Mouse (Mus musculus): ENCODE results near the gene Ncan. TPM values are rescaled to one million over a fixed set of nuclear protein-coding genes. Genes with fewer than 3 reads are reported as not detected.

Ncan gene
- polyA plus RNA-seq, 1 experiment: not detected

DNA sequence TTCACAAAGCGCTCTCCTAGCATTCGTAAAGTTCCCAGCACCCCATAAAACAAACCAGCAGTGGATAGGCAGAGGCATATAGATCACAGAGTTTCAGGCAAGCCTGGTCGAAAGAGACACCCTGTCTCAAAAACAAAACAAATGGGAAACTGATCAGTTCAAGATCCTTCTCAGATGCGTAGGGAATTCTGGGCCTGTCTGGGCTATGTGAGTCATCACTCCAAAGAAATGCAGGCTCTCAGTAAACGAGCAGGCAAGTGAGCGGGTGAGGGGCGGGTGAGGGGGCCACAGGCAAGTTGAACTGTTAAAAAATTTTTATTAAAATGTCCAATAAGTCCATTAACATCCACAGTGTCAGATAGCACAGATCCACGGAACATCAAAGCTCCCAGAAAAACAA, 27.9 kb downstream of the Ncan start:
- H3K36me3 ChIP-seq (ENCODE audit: control insufficient read depth): no peaks in the 10 kb centered on the region
- H3K27me3 ChIP-seq (ENCODE audit: control insufficient read depth): peaks cover 29% of the 10 kb centered on the region
- H3K4me1 ChIP-seq (ENCODE audit: control insufficient read depth): no peaks in the 10 kb centered on the region
- no peak for TF ChIP-seq GATA1 (IDR thresholded peaks at IDR 0.05; ENCODE audit: low read length)
- TF ChIP-seq TAL1 (IDR thresholded peaks at IDR 0.05; ENCODE audit: low read length): no peak
- no peaks in the 10 kb centered on the region for H3K9me3 ChIP-seq (ENCODE audit: control insufficient read depth, low read length)
- no peak overlapping the region for H3K4me3 ChIP-seq (replicated peaks)

DNA sequence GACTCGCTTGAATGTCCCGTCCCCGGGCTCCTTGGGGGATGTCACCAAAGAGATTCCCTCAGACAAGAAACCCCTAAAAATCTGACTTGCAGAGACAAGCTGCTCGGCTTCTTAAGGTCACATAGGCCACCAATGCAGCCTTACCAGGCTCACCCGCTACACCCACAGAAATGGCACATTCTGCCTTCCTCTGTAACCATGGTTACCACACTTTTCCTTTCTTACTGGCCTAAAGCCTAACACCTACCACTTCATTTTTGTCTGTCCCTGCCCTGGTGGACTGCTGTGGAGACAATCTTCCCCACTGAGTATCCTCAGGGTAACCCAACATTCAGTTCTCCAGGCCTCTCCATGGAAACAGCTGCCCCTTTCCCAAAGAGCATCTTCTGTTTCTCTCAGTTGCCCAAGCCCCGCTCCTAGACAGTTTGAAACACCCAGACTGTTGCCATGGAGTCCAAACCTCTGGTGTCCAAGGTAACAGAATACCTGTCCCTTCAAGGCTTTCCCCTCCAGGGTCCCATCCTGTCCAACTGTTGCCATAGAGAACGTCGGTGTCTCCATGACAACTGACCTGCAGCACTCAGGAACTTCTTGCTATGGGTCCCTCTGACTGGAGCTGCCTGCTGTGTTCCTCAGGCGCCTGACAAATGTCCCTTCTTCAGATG, 31.2 kb downstream of the Ncan start:
- H3K27me3 ChIP-seq (ENCODE audit: control insufficient read depth): peaks cover 62% of the 10 kb centered on the region
- TF ChIP-seq GATA1 (IDR thresholded peaks at IDR 0.05; ENCODE audit: low read length): no peak
- no peak for TF ChIP-seq TAL1 (IDR thresholded peaks at IDR 0.05; ENCODE audit: low read length)
- H3K4me3 ChIP-seq (replicated peaks): no peak overlapping the region
- H3K9me3 ChIP-seq (ENCODE audit: control insufficient read depth, low read length): no peaks in the 10 kb centered on the region
- no peaks in the 10 kb centered on the region for H3K4me1 ChIP-seq (ENCODE audit: control insufficient read depth)
- no peaks in the 10 kb centered on the region for H3K36me3 ChIP-seq (ENCODE audit: control insufficient read depth)

DNA sequence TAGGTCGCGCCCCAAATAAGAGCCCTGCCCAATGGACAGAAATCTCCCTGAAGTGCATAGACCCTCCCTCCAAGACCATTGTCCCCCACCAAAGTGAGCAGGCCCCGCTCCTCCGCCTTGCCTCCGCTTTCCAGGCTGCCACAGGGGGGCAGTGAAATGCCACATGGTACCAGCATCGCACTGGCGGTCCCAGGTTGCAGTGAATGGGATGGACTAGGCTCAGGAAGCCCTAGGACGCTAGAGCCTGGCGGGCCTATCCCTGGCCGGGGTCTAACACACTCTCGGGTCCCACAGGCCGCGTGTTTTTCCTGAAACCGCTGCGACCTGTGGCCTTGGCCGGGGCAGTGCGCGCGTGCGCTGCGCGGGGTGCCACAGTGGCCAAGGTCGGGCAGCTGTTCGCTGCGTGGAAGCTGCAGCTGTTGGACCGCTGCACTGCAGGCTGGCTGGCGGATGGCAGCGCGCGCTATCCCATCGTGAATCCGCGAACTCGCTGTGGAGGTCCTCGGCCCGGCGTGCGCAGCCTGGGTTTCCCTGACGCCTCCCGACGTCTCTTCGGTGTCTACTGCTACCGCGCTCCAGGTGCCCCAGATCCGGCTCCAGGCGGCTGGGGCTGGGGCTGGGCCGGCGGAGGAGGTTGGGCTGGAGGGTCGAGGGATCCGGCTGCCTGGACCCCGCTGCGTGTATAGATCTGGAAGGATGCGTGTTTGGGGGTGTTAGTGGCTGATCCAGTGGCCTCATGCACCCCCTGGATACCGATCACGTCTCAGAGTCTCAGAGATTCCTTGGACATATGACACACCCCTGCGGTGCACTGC, 32.6 kb downstream of the Ncan start:
- H3K4me3 ChIP-seq (replicated peaks): no peak overlapping the region
- TF ChIP-seq TAL1 (IDR thresholded peaks at IDR 0.05; ENCODE audit: low read length): no peak
- TF ChIP-seq GATA1 (IDR thresholded peaks at IDR 0.05; ENCODE audit: low read length): no peak
- H3K36me3 ChIP-seq (ENCODE audit: control insufficient read depth): no peaks in the 10 kb centered on the region
- H3K27me3 ChIP-seq (ENCODE audit: control insufficient read depth): peaks cover 76% of the 10 kb centered on the region
- H3K4me1 ChIP-seq (ENCODE audit: control insufficient read depth): no peaks in the 10 kb centered on the region
- no peaks in the 10 kb centered on the region; the same call in 1 of the 2 replicates for H3K9me3 ChIP-seq (ENCODE audit: control insufficient read depth, low read length)

DNA sequence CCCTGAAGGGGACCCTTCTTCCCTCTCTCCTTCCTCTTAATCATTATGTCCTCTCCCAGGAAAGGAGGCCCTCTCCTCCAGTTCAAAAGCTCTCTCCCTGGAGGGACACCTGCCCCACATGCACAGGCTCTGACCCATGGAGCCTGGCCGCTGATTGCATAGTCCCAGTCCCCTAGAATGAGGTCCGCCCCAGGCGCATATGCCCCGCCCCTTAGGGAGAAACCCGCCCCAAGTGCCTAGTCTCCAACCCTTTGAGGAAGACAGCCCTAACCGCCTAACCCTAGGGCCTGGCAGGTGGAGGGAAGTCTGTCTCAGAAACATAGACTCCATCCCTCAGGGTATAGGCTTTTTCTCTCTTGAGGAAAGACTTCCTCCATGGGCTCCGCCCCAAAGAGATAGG, 33.4 kb downstream of the Ncan start:
- TF ChIP-seq TAL1 (IDR thresholded peaks at IDR 0.05; ENCODE audit: low read length) (no peak), GATA1 (IDR thresholded peaks at IDR 0.05; ENCODE audit: low read length) (no peak)
- H3K4me1 ChIP-seq (ENCODE audit: control insufficient read depth): no peaks in the 10 kb centered on the region

DNA sequence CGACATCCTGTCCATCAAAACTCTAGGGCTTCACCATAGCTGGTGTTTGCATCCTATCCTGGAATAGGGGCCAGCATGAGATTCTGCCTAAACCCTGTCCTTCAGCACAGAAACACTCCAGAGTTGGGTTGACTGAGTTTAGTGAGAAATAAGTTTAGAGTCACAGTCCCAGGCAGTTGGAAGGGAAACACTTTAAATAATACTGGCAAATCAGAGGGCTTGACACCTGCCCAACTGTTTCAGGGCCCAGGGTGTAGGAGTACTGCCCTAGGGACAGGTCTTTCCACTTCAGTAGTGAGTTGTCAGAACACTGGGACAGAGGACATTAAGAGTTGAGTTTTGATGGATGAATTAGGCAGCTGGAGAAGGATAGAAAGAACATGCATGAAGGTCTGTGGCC, 34.5 kb downstream of the Ncan start:
- no peaks in the 10 kb centered on the region for H3K36me3 ChIP-seq (ENCODE audit: control insufficient read depth)
- H3K4me1 ChIP-seq (ENCODE audit: control insufficient read depth): no peaks in the 10 kb centered on the region
- H3K9me3 ChIP-seq (ENCODE audit: control insufficient read depth, low read length): no peaks in the 10 kb centered on the region; the same call in 1 of the 2 replicates
- peaks cover 92% of the 10 kb centered on the region for H3K27me3 ChIP-seq (ENCODE audit: control insufficient read depth)
- H3K4me3 ChIP-seq (replicated peaks): no peak overlapping the region
- no peak for TF ChIP-seq TAL1 (IDR thresholded peaks at IDR 0.05; ENCODE audit: low read length)
- no peak for TF ChIP-seq GATA1 (IDR thresholded peaks at IDR 0.05; ENCODE audit: low read length)

More for the DNA sequence above, 33.4 kb downstream of the Ncan start:
- peaks cover 83% of the 10 kb centered on the region for H3K27me3 ChIP-seq (ENCODE audit: control insufficient read depth)
- no peak overlapping the region for H3K4me3 ChIP-seq (replicated peaks)
- no peaks in the 10 kb centered on the region; the same call in 1 of the 2 replicates for H3K9me3 ChIP-seq (ENCODE audit: control insufficient read depth, low read length)
- H3K36me3 ChIP-seq (ENCODE audit: control insufficient read depth): no peaks in the 10 kb centered on the region

DNA sequence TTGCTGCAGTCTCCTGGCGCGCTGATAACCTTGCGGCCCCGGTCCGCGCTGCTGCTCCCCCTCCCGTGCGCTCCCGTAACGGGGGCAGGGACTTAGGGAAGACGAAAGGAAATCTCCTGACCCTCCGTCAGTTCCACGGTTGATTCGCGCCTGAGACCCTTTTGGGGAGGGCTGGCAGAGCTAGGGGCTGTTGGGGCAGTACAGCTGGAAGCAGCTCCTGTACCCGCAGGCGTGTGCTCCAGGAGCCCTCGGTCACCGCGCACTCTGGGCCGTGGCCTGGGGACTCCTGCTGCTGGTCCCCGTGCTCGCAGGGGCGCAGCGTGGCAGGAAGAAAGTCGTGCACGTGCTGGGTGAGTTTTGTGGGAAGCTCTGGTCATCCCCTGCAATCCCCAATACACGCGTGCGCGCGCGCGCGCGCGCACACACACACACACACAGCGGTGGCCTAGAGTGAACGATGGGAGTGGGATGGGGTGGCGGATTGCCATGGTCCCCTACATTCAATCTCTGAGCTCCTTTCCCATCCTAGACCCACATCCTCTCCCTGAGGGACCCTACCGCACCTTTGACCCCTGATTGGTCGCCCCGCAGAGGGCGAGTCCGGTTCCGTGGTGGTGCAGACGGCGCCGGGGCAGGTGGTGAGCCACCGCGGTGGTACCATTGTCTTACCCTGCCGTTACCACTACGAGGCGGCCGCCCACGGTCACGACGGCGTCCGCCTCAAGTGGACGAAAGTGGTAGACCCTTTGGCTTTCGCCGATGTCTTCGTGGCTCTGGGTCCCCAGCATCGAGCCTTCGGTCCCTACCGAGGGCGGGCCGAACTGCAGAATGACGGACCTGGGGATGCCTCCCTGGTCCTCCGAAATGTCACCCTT, 36.2 kb downstream of the Ncan start:
- no peaks in the 10 kb centered on the region for H3K4me1 ChIP-seq (ENCODE audit: control insufficient read depth)
- peaks cover 83% of the 10 kb centered on the region for H3K27me3 ChIP-seq (ENCODE audit: control insufficient read depth)
- peak overlapping the region; percentile 13 for H3K4me3 ChIP-seq (replicated peaks)
- no peaks in the 10 kb centered on the region; the same call in 1 of the 2 replicates for H3K9me3 ChIP-seq (ENCODE audit: control insufficient read depth, low read length)
- no peaks in the 10 kb centered on the region for H3K36me3 ChIP-seq (ENCODE audit: control insufficient read depth)
- TF ChIP-seq GATA1 (IDR thresholded peaks at IDR 0.05; ENCODE audit: low read length) (no peak), TAL1 (IDR thresholded peaks at IDR 0.05; ENCODE audit: low read length) (no peak)

DNA sequence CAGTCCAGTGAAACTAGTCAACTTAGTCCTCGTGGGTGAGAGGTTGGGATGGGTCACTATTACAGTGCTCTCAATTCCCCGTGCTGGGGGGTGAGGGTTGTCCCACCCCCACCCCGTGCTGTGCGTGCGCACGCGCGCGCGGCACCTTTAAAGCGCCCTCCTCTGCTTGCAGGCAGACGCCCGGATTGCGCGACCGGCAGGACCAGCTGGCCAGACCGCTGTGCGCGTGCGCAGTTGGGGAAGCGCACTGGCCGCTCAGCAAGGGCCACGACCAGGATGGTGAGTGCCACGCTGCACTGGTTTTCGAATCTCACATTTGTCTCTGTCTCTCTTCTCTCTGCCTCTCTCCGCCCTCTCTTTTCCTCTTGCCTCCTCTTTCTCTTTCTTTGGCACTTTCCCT, 37.4 kb downstream of the Ncan start, which contains the start of gene Hapln4:
Hapln4 (plus strand) TSS at position 173 of the 400 bp plus-strand sequence.
- no peaks in the 10 kb centered on the region; the same call in 1 of the 2 replicates for H3K9me3 ChIP-seq (ENCODE audit: control insufficient read depth, low read length)
- H3K4me3 ChIP-seq (replicated peaks): peak within 1 kb of the TSS; percentile 13
- no peaks in the 10 kb centered on the region for H3K4me1 ChIP-seq (ENCODE audit: control insufficient read depth)
- H3K27me3 ChIP-seq (ENCODE audit: control insufficient read depth): peaks cover 73% of the 10 kb centered on the region
- TF ChIP-seq TAL1 (IDR thresholded peaks at IDR 0.05; ENCODE audit: low read length) (no peak), GATA1 (IDR thresholded peaks at IDR 0.05; ENCODE audit: low read length) (no peak)
- H3K36me3 ChIP-seq (ENCODE audit: control insufficient read depth): no peaks in the 10 kb centered on the region

DNA sequence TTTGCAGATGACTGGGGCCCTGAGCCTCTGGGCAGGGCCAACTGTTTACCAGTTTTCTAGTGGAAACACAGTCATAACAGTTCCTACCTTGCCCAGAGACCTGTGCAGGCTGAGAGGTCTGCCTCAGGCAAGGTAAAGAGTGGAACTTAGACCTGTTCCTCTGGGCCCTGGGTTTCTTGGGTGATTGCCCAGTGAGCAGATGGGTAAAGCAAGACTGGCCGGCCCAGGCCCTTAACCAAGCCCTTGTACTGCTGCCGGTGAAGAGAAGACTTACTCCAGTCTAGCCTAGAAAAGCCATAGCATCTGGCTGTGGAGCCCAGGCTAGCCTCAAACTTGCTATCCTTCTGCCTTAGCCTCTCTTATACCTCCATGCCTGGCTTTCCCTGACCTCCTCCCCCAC, 38.7 kb downstream of the Ncan start:
- Histone ChIP-seq H3K4me1 (ENCODE audit: control insufficient read depth) (no peaks in the 10 kb centered on the region), H3K4me3 (replicated peaks) (no peak overlapping the region), H3K9me3 (ENCODE audit: control insufficient read depth, low read length) (no peaks in the 10 kb centered on the region; the same call in 1 of the 2 replicates), H3K36me3 (ENCODE audit: control insufficient read depth) (no peaks in the 10 kb centered on the region), H3K27me3 (ENCODE audit: control insufficient read depth) (peaks cover 60% of the 10 kb centered on the region)
- TF ChIP-seq TAL1 (IDR thresholded peaks at IDR 0.05; ENCODE audit: low read length): no peak

Data from erythroblast, embryonic 14.5 days (primary cell).